Mouse (Mus musculus) spleen, adult 18-20 months (tissue): ENCODE results near the gene Supt3.

Experiments used
- DNase-seq, 2 experiments: peaks; one replicate each; pipeline ENCODE4 v3.0.0; 2022; ENCODE audit warnings: mixed read lengths in 2 of 2

Gene Supt3

DNA sequence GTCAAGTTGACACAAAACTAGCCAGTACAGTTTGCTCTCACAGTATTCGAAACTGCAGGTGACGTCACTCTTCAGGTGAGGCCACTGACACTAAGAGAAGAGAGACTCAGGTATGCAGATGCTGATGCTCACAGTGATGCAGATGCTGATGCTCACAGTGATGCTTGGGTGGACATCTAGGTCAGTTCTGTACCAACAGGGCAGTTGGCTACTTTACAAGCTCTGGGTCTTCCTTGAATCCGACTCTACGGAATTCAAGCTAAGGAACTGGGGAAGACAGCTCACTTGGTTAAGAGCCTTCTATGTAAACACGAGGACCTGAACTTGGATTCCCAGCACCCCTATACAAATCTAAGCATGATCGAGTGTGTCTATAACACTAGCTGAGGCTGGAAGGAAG lies 359.5 kb downstream of the Supt3 start:
- DNase-seq, result no peak

GRCm38 (mm10) chr17:45143043-45143442 lies 366.1 kb downstream of the Supt3 start:
- DNase-seq, result no peak

- no peak for DNase-seq
Measured at GRCm38 (mm10) chr17:45144656-45145055, 367.7 kb downstream of the Supt3 start.

DNA sequence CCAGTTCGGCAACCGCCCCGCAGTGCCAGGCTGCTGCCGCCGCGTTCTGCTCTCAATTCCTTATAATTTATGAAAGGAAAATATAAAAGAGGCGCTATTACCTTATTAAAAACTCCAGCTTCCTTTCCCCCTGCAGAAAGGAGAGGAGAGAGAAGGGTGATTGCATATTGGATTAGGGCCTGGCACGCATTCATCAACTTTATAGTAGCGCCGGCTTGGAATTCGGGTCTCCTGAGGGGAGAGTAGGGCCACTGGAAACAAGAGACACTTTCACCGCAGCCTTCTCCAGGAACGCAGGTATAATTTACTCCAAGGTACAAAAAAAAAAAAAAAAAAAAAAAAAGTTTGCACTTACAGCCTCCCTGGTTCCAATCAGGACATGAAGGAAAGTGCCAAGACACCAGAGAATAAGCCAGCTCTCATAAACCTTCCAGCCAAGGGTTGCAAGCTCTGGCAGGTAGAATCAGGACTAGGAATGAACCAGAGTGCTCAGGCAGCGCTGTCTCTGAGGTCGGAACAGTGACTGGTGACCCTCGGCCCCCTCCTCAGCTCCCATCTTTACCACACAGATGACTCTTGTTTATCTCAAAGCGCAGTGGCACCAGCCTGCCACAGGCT lies 374.5 kb downstream of the Supt3 start:
- DNase-seq, result no peak

DNA sequence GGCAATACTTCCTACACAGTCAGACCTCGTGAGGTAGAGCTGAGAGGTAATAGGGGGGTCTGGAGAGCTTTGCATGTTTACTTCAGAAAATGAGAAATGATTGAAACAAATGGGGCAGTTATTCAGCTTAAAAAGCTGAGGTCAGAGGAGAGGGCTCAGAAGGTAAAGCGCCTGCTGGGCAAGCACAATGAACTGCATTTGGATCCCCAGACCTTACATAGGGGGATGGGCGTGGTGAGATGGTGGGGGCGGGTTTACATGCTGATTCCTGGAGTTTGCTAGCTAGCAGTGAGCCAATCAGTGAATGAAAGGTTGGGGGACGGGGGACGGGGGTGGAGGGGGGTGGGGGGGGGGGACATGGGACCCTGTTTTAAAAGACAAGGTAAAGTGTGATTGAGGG lies 376.8 kb downstream of the Supt3 start:
- no peak for DNase-seq

DNA sequence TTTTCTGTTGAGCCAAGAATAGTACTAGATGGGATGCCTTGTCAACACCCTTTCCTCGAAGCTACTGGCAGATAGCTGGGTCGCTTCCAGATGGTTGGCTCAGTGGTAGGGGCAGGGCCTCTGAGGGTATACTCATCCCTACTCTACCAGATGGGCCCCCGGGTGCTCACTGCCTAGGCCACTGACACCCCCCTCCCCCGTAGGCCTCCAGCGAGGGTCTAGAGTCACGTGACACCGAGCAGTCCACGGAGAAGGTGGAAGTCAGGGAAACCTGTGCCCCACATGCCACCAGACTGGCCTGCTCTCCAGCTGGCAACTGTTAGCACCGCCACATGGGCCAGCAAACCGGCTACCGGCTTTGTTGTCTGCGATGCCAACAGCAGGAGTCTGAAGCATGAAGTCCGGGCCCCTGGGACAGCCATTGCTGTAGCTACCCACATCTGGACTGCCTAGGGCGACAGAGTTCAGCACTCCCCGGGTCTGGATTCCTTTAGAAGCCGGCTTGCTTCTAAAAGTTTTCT lies 381.3 kb downstream of the Supt3 start:
- no peak for DNase-seq

DNA sequence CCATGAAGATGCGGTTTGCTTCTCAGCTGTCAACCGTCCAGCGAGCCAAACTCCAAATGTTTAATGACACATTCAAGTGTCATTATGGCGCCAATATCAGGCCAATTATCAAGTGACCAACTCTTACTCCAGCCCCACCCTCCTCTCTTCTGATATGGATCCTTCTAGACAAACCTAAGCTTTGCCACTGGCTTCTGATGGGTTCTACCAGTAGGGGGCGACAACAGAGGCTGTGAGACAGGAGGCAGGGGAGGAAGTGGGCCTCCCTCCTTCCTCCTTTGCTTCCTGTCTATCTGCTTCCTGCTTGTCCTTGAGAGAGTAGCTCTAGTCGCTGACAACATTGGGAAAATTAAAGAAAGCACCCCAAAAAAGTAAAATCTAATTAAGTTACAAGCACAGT lies 383.7 kb downstream of the Supt3 start:
- no peak for DNase-seq

DNA sequence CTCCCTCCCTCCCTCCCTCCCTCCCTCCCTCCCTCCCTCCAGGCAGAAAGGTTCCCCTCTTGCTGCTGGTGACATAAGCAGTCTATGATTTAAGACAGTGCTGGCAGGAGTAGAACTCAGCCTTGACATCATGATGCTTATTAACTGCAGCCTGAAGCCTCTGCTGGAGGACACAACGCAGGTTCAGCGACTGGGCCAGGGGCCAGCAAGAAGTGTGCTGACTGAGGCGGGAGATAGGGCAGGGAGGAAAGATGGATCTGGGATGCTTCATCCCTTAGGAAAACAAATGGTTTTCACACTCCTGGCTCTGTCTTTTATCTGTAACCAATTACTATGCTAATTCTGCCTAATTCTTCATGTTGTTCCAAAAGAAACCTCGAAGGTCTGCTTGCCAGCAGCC lies 388.8 kb downstream of the Supt3 start:
- DNase-seq, result no peak
